Mouse (Mus musculus) layer of hippocampus, adult 2 months (tissue): ENCODE measurements around the gene Acap1. TPM values are rescaled to one million over a fixed set of nuclear protein-coding genes. Genes with fewer than 3 reads are reported as not detected.

Source experiments
- DNase-seq, 2 experiments: peaks; one replicate each; pipeline ENCODE4 v3.0.0; 2022; ENCODE audit warnings: low spot score in 2 of 2
- H3K27ac ChIP-seq: fragments of 200-600 bp; 2 replicates; pipeline ENCODE4 v1.8.1; 2022
- H3K4me3 ChIP-seq: fragments of 200-600 bp; 2 replicates; pipeline ENCODE4 v1.8.1; 2022; ENCODE audit warnings: mild to moderate bottlenecking
- CTCF ChIP-seq: fragments of 200-600 bp; conservative IDR thresholded peaks from 2 replicates; pipeline ENCODE4 v1.8.1; 2022; ENCODE audit warnings: antibody characterized with exemption, mild to moderate bottlenecking, moderate library complexity
- long read RNA-seq, 2 experiments: library from polyadenylated mRNA; stranded (forward); transcript quantifications; one replicate each; pipeline ENCODE4 v2.0.0; 2021; ENCODE audit warnings: borderline mapping rate in 2 of 2
- total RNA-seq, 2 experiments: library from RNA; stranded (reverse); gene quantifications; 2 replicates each; pipeline ENCODE4 v1.2.3; 2021

The Acap1 gene
- total RNA-seq, result not detected
- long read RNA-seq, experiment 1, partial matches to known transcripts, result 0 of 1 reads
- long read RNA-seq, experiment 1, other reads (novel, unspliced or antisense), result 1 of 1 reads
- long read RNA-seq, experiment 2, result 0 reads

DNA sequence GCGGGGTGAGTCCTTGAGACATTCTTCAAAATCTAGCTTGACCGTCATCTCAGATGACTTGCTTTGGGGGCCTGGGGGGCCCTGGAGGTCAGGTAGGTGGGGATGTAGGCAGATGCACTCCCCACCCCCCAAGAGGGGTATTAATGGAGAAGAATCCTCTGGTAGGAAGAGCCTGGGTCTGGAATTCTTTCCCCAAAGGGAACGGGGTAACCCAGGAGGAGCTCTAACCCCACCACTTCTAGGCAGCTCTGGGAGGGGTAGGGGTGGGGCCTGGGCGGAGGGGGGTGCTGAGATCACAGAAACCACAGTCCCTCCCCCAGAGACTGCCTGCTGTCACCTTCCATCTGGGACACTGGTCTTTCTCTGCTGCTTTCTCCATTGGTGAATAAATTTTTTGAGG is at the start of gene Acap1:
Gene Acap1, minus strand, starts transcription at position 249 of the 400 bp plus-strand sequence.
- DNase-seq, result no peak
- TF ChIP-seq CTCF, result no peak
- Histone ChIP-seq H3K4me3 (no peak within 1 kb of the TSS), H3K27ac (no peak within 1 kb of the TSS)

DNA sequence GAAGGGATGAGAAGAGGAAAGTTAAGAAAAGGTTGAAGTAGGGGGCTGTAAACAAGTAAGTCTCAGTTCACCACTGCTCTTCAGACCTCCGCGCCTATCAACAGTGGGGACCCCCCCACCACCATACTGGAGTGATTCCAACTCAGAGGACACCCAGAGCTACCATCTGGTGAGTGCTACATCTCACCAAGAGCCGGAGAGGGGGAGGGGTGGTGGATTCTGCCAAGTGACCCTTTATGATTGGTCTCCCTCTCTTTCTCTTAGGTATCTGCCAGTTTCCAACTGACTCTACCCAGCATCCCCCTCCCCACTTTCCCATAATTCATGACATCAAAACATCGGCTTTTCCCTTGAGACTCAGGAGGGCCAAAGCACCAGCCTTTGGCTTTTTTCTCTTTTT is 45.6 kb upstream of the Acap1 start:
- no peak overlapping the region for H3K27ac ChIP-seq
- no peak for DNase-seq
- no peak overlapping the region for H3K4me3 ChIP-seq
- TF ChIP-seq CTCF, result no peak

DNA sequence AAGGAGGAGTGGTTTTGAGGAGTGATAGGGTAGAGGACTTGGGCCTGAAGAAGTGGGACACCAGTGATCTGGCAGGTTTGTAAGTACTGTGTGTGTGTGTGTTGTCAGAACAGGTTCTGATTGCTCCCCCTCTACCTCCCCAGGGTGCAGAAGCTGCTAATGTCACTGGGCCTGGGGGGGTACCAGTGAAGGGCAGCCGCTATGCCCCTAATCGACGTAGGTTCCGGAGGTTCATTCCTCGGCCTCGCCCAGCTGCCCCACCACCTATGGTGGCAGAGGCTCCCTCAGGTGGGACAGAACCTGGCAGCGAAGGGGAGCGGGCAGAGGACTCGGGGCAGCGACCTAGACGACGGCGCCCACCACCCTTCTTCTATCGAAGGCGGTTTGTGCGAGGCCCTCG is 44.4 kb upstream of the Acap1 start:
- TF ChIP-seq CTCF, result no peak
- H3K27ac ChIP-seq, result no peak overlapping the region
- H3K4me3 ChIP-seq, result no peak overlapping the region
- no peak for DNase-seq

DNA sequence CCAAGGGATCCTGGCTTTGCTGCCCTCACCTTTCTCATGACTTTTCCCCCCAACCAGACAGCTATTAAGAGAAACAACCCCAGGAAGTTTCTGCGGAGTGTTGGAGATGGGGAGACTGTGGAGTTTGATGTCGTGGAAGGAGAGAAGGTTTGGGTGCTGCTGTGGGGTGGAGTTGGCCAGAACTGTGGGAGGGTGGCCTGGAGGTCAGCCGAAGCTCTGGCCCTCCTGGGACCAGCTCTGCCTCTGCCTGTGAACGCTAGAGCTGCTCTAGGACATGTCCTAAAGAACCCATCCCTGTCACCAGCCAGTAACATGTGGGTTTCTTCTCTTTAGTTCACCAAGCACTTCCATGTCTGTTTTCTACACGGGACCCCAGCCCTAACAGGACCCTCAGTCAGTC is 43.8 kb upstream of the Acap1 start:
- no peak for TF ChIP-seq CTCF
- Histone ChIP-seq H3K27ac (no peak overlapping the region), H3K4me3 (no peak overlapping the region)
- no peak for DNase-seq

DNA sequence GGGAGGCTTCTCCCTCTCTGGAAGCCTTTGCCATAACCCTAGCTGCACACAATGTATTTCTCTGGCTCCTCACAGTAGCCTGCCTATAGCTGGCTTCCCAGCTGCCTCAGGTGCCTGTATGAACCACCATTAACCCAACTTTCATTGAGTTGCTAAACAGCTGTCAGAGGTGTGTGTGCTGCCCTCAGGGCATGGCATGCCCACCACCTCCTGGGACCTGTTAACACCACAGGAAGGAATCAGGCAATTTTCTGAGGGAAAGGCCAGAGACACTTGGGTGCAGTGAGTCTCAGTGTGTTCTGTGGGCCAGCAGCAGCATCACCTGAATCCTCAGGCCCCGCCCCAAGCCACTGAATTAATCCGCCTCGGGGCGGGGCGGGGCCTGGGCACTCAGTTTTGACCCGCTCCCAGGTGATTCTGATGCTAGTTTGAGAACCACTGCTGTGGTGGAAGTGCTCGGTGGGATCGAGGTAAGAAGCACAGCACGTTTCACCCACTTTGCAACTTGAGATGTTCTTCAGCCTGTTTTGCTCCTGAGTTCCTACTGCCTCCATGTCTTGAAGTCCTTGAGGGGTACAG is 43.2 kb upstream of the Acap1 start:
- no peak for DNase-seq
- Histone ChIP-seq H3K27ac (no peak overlapping the region), H3K4me3 (no peak overlapping the region)
- TF ChIP-seq CTCF, result no peak

DNA sequence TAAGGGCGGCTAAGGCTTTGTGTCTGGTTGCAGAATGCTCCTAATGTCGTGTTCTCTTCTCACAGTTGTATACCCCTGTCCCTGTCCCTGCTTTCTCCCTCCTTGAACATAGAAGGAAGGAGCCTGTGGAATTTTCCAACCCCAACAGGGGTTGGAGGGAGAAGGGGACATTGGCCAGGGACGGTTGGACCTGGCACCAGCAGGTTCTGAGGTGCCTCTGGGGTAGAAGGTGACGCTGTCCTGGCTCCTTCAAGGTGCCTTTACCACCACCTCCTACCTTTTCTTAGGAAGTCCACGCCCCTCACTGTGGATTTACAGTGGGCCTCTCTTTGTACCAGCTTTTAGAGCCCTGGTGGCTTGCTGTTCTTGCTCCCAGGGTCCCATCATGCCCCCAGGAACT is 42.5 kb upstream of the Acap1 start:
- no peak overlapping the region for H3K4me3 ChIP-seq
- H3K27ac ChIP-seq, result no peak overlapping the region
- no peak for TF ChIP-seq CTCF
- no peak for DNase-seq

DNA sequence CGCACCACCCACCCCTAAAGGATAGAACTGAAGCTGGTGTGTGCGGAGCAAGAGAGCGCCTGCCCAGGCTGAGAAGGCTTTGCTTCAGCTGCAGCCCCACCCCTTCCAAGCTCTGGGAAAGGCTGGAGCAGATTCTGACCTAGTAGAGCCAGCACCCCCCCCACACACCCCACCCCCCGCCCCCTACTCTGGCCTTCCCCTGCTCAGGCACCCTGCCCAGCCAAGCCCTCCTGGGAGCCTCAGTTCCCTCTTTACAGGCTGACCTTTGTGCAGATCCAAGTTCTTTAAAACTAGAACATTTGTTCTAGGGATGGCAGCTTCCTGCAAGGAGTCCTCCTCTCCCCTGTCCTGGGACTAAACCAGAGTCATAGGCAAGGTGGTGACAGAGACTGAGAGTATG is 42.0 kb upstream of the Acap1 start:
- Histone ChIP-seq H3K27ac (no peak overlapping the region), H3K4me3 (no peak overlapping the region)
- no peak for DNase-seq
- no peak for TF ChIP-seq CTCF

DNA sequence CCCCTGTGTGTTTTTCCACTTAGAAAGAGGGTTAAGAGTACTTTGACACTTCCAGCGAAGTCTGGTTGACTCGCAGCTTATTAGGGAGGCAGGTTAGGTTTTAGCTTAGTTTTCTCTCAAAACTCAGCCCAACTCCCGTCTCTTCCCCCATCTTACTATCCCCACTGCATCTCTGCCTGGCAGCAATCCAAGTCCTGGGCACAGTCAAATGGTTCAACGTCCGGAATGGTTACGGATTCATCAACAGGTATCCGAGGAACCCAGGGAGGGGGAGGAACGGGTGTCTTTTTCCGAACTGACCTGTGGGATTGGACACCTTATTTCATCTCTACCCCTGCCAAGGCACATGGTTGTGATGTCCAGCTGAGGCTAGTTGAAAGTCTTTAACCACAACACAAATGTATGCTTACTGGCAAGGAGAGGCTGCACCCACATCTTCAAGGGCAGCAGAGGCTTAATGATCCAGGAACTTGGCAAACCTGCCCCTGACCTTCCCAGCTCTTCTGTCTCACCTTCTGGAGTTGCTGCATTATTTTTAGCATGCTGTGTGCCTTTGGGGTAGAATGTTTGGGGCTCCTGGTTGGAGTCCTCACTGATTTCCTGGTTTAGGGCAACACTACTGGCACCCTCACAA is 41.5 kb upstream of the Acap1 start:
- Histone ChIP-seq H3K27ac (no peak overlapping the region), H3K4me3 (no peak overlapping the region)
- no peak for DNase-seq
- no peak for TF ChIP-seq CTCF

DNA sequence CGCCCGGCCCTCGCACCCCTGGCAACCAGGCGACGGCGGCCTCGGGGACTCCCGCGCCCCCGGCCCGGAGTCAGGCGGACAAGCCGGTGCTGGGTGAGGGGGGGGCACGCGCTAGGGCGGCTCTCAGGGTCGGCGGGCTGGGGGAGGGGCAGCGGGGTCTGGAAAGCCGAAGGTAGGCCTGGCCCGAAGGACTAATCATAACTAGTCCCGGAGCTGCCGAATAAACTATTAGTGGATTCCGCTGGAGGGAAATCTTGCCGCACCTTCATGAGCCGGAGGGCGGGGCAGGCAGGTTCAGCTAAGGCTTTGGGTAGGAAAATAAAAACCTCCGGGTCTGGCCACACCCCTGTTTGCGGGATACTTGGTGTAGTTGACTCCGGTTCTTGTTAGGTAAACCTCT is 40.8 kb upstream of the Acap1 start:
- no peak for TF ChIP-seq CTCF
- no peak for DNase-seq
- no peak overlapping the region for H3K27ac ChIP-seq
- peak overlapping the region; percentile 51 for H3K4me3 ChIP-seq

DNA sequence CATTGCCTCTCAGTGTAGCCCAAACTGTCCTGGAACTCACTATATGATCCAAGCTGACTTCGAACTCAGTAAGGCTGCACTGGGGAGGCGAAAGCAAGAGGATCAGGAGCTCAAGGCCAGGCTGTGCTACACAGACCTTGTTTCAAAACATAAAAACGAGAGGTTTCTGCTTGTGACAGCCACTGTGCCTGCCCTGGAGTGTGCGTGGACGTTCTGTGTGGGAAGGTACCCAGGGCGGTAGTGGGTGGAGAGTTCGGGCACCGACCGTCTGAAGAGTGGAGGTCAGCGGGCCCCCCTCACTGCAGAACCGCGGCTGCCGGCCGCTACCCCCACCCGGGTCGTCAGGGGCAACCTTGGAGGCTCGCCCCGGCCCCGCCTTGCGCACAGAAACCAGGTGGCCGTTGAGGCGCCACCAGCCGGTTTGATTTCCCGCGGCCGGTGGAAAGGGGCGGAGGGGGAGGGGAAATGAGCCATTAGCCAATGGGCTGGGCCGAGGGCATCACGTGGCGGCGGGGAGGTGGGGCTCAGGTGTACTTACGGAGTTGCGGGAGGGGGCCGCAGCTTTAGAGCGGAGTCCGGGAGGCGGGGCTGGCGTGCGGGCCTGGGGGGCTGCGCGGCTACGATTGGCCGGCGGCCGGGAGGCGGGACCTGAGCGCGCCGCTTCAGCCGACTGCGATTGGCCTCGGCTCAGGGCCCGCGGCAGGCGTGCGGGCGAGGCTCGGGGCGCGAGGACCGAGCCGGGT is 40.0 kb upstream of the Acap1 start, which contains the start of gene Ybx2:
Gene Ybx2, plus strand, starts transcription at position 660 of the 743 bp plus-strand sequence.
- no peak within 1 kb of the TSS for H3K27ac ChIP-seq

DNA sequence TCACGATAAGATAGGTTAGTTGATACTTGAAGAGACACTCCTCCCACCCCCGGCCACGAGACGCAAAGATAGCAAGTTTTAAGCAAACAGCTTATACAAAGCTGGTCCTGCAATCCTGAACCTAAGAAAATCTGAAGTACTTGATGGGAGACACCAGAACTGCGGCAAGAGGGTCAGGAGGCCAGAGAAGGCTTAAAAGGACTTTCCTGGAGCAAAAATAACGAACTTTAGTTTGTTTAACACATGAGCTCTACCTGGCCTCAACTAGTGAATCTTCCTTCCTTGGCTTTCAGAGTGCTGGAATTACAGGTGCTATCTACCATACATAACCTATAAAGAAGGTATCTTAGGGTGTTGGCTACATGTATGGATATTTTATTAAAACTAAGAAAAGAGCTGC is 39.3 kb upstream of the Acap1 start:
- Histone ChIP-seq H3K4me3 (no peak overlapping the region), H3K27ac (no peak overlapping the region)
- TF ChIP-seq CTCF, result no peak
- DNase-seq, result no peak

More for the DNA sequence above, 40.0 kb upstream of the Acap1 start, which contains the start of gene Ybx2:
- peak; percentile 85 to 88 for DNase-seq
- TF ChIP-seq CTCF, result no peak
- H3K4me3 ChIP-seq, result peak within 1 kb of the TSS; percentile 51

DNA sequence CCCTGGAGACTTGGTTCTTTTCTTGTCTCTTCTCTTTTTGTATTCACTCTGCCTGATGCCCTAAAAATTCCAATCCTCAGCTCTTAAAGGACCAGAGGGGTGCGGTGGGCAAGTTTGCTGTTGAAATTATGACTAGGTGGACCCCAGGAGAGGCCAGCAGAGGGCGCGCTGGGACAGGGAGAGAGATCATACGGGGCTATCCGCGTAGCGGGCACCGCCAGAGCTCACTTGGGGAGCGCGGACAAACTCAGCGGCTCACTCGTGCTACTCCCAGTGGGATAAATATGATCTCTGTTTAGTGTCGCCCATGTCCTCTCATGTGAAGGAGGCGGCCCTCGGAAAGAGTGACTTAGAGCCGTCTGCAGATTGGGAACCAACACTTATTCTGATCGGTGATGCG is 38.8 kb upstream of the Acap1 start:
- no peak overlapping the region for H3K27ac ChIP-seq
- DNase-seq, result peak; percentile 81 to 94
- TF ChIP-seq CTCF, result peak; percentile 92
- 0 out of 2 replicates have a peak overlapping the region, but pooled peaks have one; percentile 23 for H3K4me3 ChIP-seq

DNA sequence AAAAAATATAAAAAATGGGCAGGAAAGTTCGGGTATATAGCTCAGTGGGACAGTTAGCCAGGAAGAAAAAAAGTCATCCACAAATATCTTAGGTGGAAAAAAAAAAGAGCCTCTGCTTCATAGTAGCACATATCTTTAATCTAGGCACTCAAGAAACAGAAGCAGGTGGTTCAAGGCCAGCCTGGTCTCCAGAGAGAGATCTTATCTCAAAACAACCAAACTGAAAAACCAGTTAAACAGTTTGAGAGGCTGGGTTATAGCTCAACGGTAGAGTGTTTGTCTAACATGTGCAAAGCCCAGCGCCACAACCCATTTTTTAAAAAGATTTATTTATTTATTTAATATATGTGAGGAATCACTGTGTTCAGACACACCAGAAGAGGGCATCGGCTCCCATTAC is 37.7 kb upstream of the Acap1 start:
- Histone ChIP-seq H3K4me3 (no peak overlapping the region), H3K27ac (no peak overlapping the region)
- TF ChIP-seq CTCF, result no peak
- no peak for DNase-seq

DNA sequence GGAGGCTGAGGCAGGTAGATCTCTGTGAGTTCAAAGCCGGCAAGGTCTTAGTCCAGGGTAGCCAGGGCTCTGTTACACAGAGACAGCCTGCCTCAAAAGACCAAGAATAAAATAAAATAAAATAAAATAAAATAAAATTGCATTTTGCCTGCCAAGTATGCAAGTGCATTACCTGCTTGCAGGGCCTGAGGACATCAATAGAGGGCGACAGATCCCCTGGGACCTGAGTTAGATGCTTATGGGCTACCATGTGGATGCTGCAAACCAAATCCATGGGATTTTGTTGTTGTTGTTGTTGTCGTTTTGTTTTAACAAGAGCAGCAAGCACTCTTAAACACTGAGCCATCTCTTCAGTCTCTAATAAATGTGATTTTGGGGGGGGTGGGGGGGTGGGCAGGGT is 36.9 kb upstream of the Acap1 start:
- Histone ChIP-seq H3K4me3 (no peak overlapping the region), H3K27ac (no peak overlapping the region)
- peak; percentile 66 for TF ChIP-seq CTCF
- DNase-seq, result no peak
